Mouse (Mus musculus) kidney, postnatal 0 days (tissue): ENCODE measurements around the gene Dcdc2b. TPM values are rescaled to one million over a fixed set of nuclear protein-coding genes. Genes with fewer than 3 reads are reported as not detected.

Source experiments
- ATAC-seq: fragments of 200-750 bp; cut with Nextera tagmentation; replicated peaks from 2 replicates; pipeline ENCODE4 v1.8.0; 2017; ENCODE audit warnings: low read depth, moderate number of reproducible peaks, moderate TSS enrichment, moderate library complexity; ENCODE audit not compliant: low FRiP score
- DNase-seq: peaks from one replicate; pipeline ENCODE4 v3.0.0-alpha.2; 2016; ENCODE audit warnings: low spot score
- H3K27ac ChIP-seq: fragments of 300-500 bp; sonication (generic); 2 replicates; pipeline ENCODE4 v1.5.1; 2014; ENCODE audit warnings: mild to moderate bottlenecking
- H3K27me3 ChIP-seq: fragments of 300-500 bp; sonication (generic); 2 replicates; pipeline ENCODE4 v1.6.1; 2014; ENCODE audit warnings: low read length, mixed read lengths; ENCODE audit not compliant: insufficient read depth
- H3K36me3 ChIP-seq: fragments of 300-500 bp; sonication (generic); 2 replicates; pipeline ENCODE4 v1.6.1; 2014; ENCODE audit warnings: low read length, mixed read lengths; ENCODE audit not compliant: insufficient read depth
- H3K4me1 ChIP-seq: fragments of 300-500 bp; sonication (generic); replicated peaks from 2 replicates; pipeline ENCODE4 v1.6.1; 2014; ENCODE audit warnings: antibody characterized with exemption, low read length, mixed read lengths; ENCODE audit not compliant: insufficient read depth
- H3K4me2 ChIP-seq: fragments of 300-500 bp; sonication (generic); 2 replicates; pipeline ENCODE4 v1.6.1; 2014; ENCODE audit warnings: mild to moderate bottlenecking, low read length, moderate library complexity, mixed read lengths
- H3K4me3 ChIP-seq: fragments of 300-500 bp; sonication (generic); replicated peaks from 2 replicates; pipeline ENCODE4 v1.5.1; 2014; ENCODE audit warnings: low read depth, low read length
- H3K9ac ChIP-seq: fragments of 300-500 bp; sonication (generic); 2 replicates; pipeline ENCODE4 v1.6.1; 2014; ENCODE audit warnings: low read depth, low read length
- H3K9me3 ChIP-seq: fragments of 300-500 bp; sonication (generic); replicated peaks from 2 replicates; pipeline ENCODE4 v1.6.1; 2016; ENCODE audit warnings: low read length, inconsistent platforms, mixed read lengths
- CTCF ChIP-seq: IDR thresholded peaks from 2 replicates; pipeline ENCODE4 v1.5.1; 2016; ENCODE audit warnings: antibody characterized with exemption, low read depth, mild to moderate bottlenecking, moderate library complexity
- WGBS: fragments of 180-500 bp; shearing (Covaris S2); extraction: QIAGEN DNeasy Blood & Tissue Kit; methylation state at CpG from one replicate; pipeline ENCODE4 v1.1.7; 2014; 5-methylcytosine and 5-hydroxymethylcytosine counted together
- polyA plus RNA-seq: library from polyadenylated mRNA; unstranded; fragments of >200 nt; fragmentation: Nextera tagmentation; extraction: Ambion mirVana; gene quantifications from 2 replicates; pipeline ENCODE4 v1.2.1, GENCODE M21; 2015

The Dcdc2b gene
- polyA plus RNA-seq, 1 experiment from 2014 or later: 1.9 TPM

DNA sequence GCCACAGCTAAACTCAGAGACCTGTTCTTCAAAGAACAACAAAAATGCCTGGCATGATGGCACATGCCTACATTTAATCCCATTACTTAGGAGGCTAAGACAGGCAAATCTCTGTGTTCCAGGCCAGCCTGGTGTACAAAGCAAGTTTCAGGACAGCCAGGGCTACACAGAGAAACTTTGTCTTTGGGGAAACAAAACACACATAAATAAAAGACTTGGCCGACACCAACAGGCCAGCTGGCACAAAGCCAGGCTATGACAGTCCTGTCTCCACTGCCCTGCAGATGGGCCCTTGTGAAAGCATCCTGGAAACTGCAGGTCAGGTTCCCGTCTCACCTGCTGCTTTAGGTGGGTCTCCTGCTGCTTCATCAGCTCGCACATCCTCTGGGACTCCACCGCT is 16.9 kb upstream of the Dcdc2b start:
- no peak overlapping the region for H3K9ac ChIP-seq
- 66% methylated on average over 4 of the region's 4 CpGs for WGBS
- no peaks in the 10 kb centered on the region for H3K27me3 ChIP-seq
- no peaks in the 10 kb centered on the region for H3K9me3 ChIP-seq
- no peaks in the 10 kb centered on the region for H3K4me1 ChIP-seq
- H3K4me3 ChIP-seq: no peak overlapping the region
- H3K27ac ChIP-seq: no peak overlapping the region
- H3K36me3 ChIP-seq: peaks cover 76% of the 10 kb centered on the region
- no peak for TF ChIP-seq CTCF
- DNase-seq (no peak), ATAC-seq (no peak)
- H3K4me2 ChIP-seq: no peak overlapping the region

DNA sequence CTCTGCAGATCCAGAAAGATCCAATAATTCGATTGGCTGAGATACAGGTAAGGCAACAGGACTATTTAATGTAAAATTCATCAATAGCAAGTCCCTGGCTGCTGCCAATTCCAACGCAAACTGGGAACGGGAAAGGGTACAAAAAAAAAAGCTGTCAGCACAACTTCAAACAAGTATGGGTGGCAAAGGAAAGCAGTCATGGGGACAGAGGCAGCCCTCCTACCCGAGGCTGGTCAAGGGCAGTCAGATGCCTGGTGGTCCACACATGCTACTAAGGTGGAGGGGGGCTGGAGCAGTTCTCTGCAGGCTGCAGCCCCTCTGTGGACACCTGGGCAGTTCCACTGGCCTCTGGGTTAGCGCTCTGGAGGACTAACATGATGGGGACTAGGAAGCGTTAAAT is 12.0 kb upstream of the Dcdc2b start:
- H3K4me3 ChIP-seq: no peak overlapping the region
- ATAC-seq (no peak), DNase-seq (no peak)
- no peaks in the 10 kb centered on the region for H3K27me3 ChIP-seq
- H3K36me3 ChIP-seq: peaks cover 40% of the 10 kb centered on the region
- H3K27ac ChIP-seq: no peak overlapping the region
- H3K9me3 ChIP-seq: no peaks in the 10 kb centered on the region
- no peak overlapping the region for H3K9ac ChIP-seq
- WGBS: 76% methylated on average over 6 of the region's 6 CpGs
- H3K4me2 ChIP-seq: no peak overlapping the region
- TF ChIP-seq CTCF: no peak
- peaks cover 20% of the 10 kb centered on the region for H3K4me1 ChIP-seq

DNA sequence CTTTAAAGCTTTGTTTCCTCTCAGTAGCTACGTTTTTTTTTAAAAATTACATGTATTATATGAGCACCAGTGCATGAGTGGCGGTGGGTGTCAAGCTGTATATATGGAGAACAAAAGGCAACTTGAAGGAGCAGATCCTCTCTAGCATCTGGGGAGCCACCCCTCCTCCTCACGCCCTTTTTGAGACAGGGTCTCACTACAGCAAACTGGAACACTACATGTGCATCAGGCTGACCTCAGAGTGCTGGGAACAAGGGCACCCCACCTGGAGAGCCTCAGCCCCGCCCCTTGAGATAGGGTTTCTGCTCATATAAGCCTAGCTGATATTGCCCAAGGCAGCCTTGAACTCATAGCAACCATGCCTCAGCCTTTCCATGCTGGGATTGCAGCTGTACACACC is 11.4 kb upstream of the Dcdc2b start:
- Histone ChIP-seq H3K9ac (0 out of 2 replicates have a peak overlapping the region, but pooled peaks have one; percentile 27), H3K4me1 (peaks cover 20% of the 10 kb centered on the region), H3K4me2 (peak overlapping the region; percentile 84), H3K9me3 (no peaks in the 10 kb centered on the region), H3K36me3 (peaks cover 35% of the 10 kb centered on the region), H3K27me3 (no peaks in the 10 kb centered on the region), H3K27ac (peak overlapping the region; percentile 93), H3K4me3 (no peak overlapping the region)
- WGBS: 43% methylated on average over 4 of the region's 4 CpGs
- no peak for TF ChIP-seq CTCF
- no peak for ATAC-seq
- no peak for DNase-seq

DNA sequence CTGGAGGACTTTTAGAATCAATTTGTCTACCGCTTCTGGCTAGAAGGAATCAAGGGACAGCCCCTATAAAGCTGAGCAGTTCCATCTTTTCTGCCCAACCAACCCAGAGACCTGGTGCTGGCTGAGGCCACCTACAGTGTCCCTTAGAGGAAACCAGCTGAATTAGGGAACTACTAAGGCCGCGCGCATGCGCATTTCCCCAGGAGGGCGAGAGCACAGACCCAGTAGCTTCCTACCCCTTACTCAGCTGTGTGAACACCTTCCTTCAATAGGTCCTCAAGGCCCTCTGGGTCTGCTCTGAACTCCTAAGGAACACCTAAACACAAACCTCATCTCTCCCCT is 10.9 kb upstream of the Dcdc2b start:
- Histone ChIP-seq H3K36me3 (peaks cover 30% of the 10 kb centered on the region), H3K4me3 (peak overlapping the region; percentile 73), H3K27ac (peak overlapping the region; percentile 93), H3K27me3 (no peaks in the 10 kb centered on the region), H3K9ac (peak overlapping the region; percentile 40), H3K9me3 (no peaks in the 10 kb centered on the region), H3K4me1 (peaks cover 20% of the 10 kb centered on the region), H3K4me2 (peak overlapping the region; percentile 84)
- 0 out of 2 replicates have a peak, but pooled peaks have one; percentile 3 for TF ChIP-seq CTCF
- WGBS: 2% methylated on average over 6 of the region's 6 CpGs
- DNase-seq (peak; percentile 84), ATAC-seq (0 out of 2 replicates have a peak, but pooled peaks have one; percentile 7)

DNA sequence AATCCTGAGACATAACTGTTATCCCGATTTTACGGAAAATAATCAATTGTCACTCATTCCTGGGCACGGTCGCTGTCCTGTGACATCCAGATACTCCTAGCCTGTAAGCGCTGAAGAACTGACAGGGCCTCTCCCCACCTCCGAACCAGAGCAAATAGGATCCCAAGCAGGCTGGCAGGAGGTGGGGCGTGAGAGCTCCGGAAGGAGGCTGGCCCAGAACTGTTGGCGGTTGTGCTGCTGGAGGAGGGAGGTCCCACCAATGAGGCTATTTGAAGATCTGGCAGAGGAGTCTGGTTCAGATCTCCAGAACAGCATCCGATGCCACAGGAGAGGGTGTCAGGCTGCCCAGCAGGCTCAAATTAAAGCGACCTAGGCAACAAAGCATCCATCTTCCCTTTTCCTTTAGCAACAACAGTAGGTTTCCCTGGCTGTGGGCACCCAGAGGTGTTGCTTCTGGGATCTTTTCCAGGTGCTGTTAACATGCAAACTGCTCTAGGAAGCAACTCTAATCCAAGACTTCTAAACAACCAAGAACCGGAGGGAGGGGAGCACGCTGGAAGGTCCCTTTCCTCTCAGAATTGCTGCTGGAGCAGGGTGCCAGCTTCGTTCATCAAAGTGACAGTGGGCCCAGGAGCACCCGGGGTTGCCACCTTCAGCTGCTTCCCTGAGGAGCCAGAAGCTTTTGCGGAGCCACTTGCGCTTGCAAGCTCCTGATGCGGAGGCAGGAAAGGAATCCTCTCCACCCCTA is 10.4 kb upstream of the Dcdc2b start:
- Histone ChIP-seq H3K9ac (peak overlapping the region; percentile 78), H3K4me3 (peak overlapping the region; percentile 73), H3K27ac (peak overlapping the region; percentile 93), H3K36me3 (peaks cover 25% of the 10 kb centered on the region), H3K27me3 (no peaks in the 10 kb centered on the region), H3K4me1 (peaks cover 20% of the 10 kb centered on the region), H3K9me3 (no peaks in the 10 kb centered on the region), H3K4me2 (peak overlapping the region; percentile 84)
- ATAC-seq (peak; percentile 87), DNase-seq (peak; percentile 99)
- 0 out of 2 replicates have a peak, but pooled peaks have one; percentile 11 for TF ChIP-seq CTCF
- 1% methylated on average over 18 of the region's 18 CpGs for WGBS

DNA sequence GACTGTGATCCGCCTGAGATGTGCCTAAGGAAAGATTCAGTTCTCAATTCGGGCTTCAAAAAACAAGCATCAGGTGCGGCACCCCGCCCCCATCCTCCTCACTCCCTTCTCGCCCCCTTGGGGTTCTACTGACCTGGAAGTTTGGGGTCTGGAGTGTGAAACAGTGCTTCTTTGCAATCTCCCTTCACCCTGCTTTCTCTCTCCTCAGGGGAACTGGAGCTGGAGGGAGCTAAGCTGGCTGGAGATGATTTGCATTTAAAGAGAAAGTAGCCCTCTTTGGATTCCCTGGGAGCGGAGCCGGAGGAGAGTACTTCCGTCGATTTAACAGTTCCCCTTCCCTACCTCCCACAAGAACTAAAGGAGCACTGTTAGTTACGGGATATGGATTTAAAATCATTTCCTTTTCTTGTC is 9.6 kb upstream of the Dcdc2b start, which contains the start of gene Ccdc28b:
TSS of gene Ccdc28b (minus strand) at position 267 of the 411 bp plus-strand sequence.
- peak within 1 kb of the TSS; percentile 84 for H3K4me2 ChIP-seq
- no peaks in the 10 kb centered on the region for H3K9me3 ChIP-seq
- TF ChIP-seq CTCF: no peak
- H3K4me1 ChIP-seq: peaks cover 20% of the 10 kb centered on the region
- H3K4me3 ChIP-seq: peak within 1 kb of the TSS; percentile 73
- ATAC-seq: no peak
- DNase-seq: peak; percentile 86
- no peaks in the 10 kb centered on the region for H3K27me3 ChIP-seq
- peak within 1 kb of the TSS; percentile 78 for H3K9ac ChIP-seq
- H3K36me3 ChIP-seq: peaks cover 17% of the 10 kb centered on the region
- H3K27ac ChIP-seq: peak within 1 kb of the TSS; percentile 93
- WGBS: under 1% methylated on average over 10 of the region's 10 CpGs
